10 mouse cellular contexts compared by ENCODE assay signal in genomic region chr8:120347734-120348341, GRCm38 (mm10).
DNase-seq lines count a peak whose midpoint lies in the region; ATAC-seq and TF ChIP-seq lines count a peak whose summit lies in the region.
"Had no signal": no experiment of that assay in that cellular context is flagged by ENCODE, and none has a peak within 500 bp of the region (broad histone marks: within the 10 kb centered on the region; RNA-seq: fewer than 3 reads in every experiment).

No protein-coding gene starts in this region.

- peak overlapping the region; percentile 16 for H3K4me2 ChIP-seq in embryonic facial prominence, embryonic 13.5 days
- H3K4me2 ChIP-seq in hindbrain, embryonic 15.5 days, result peak overlapping the region; percentile 14
- peak overlapping the region; percentile 13 for H3K4me2 ChIP-seq in neural tube, embryonic 13.5 days
- no peak overlapping the region for H3K4me2 ChIP-seq in liver, embryonic 11.5 days
- H3K4me2 ChIP-seq: heart, embryonic 13.5 days had no signal

- no peak overlapping the region for H3K4me3 ChIP-seq in left cerebral cortex, adult 2 months
- no peak overlapping the region for H3K4me3 ChIP-seq in embryonic facial prominence, embryonic 13.5 days
- H3K4me3 ChIP-seq in hindbrain, embryonic 15.5 days, result no peak overlapping the region
- no peak overlapping the region for H3K4me3 ChIP-seq in neural tube, embryonic 13.5 days
- no peak overlapping the region for H3K4me3 ChIP-seq in liver, embryonic 11.5 days (ENCODE audit: low read depth, low read length)
- H3K4me3 ChIP-seq: heart, embryonic 13.5 days had no signal

- H3K36me3 ChIP-seq in embryonic facial prominence, embryonic 13.5 days, result no peaks in the 10 kb centered on the region
- H3K36me3 ChIP-seq in hindbrain, embryonic 15.5 days, result no peaks in the 10 kb centered on the region
- H3K36me3 ChIP-seq in neural tube, embryonic 13.5 days, result no peaks in the 10 kb centered on the region
- H3K36me3 ChIP-seq in liver, embryonic 11.5 days (ENCODE audit: control insufficient read depth, insufficient read depth, low read length), result no peaks in the 10 kb centered on the region
- H3K36me3 ChIP-seq: heart, embryonic 13.5 days had no signal

- ATAC-seq in embryonic facial prominence, embryonic 13.5 days (ENCODE audit: insufficient number of reproducible peaks, insufficient read depth, low FRiP score, low TSS enrichment, low read depth), result 0 out of 2 replicates have a peak, but pooled peaks have one; percentile 35
- ATAC-seq in hindbrain, embryonic 15.5 days (ENCODE audit: low FRiP score, low read depth), result peak; percentile 56
- peak; percentile 65 for ATAC-seq in neural tube, embryonic 13.5 days (ENCODE audit: low read depth)
- no peak for ATAC-seq in liver, embryonic 11.5 days (replicated peaks; ENCODE audit: low FRiP score)

- intact Hi-C loops in left cerebral cortex, postnatal 4 days (cut with DNase I), result no loop called here
- intact Hi-C loops in left cerebral cortex, adult 2 months (cut with DNase I), result no loop called here
- intact Hi-C loops in gastrocnemius, postnatal 36 days (cut with DNase I), result no loop called here

- 50% methylated on average over 21 of the region's 21 CpGs for WGBS in embryonic facial prominence, embryonic 13.5 days
- 26% methylated on average over 21 of the region's 21 CpGs for WGBS in hindbrain, embryonic 15.5 days
- WGBS in neural tube, embryonic 13.5 days, result 37% methylated on average over 21 of the region's 21 CpGs
- 81% methylated on average over 21 of the region's 21 CpGs for WGBS in liver, embryonic 11.5 days

- 0 out of 2 replicates have a peak overlapping the region, but pooled peaks have one; percentile 16 for H3K9ac ChIP-seq in embryonic facial prominence, embryonic 13.5 days
- 0 out of 2 replicates have a peak overlapping the region, but pooled peaks have one; percentile 13 for H3K9ac ChIP-seq in hindbrain, embryonic 15.5 days
- peak overlapping the region; percentile 59 for H3K9ac ChIP-seq in neural tube, embryonic 13.5 days
- H3K9ac ChIP-seq in liver, embryonic 11.5 days (ENCODE audit: low read depth, low read length), result no peak overlapping the region
- H3K9ac ChIP-seq: heart, embryonic 13.5 days had no signal

- H3K9me3 ChIP-seq in embryonic facial prominence, embryonic 13.5 days, result no peaks in the 10 kb centered on the region
- no peaks in the 10 kb centered on the region for H3K9me3 ChIP-seq in hindbrain, embryonic 15.5 days
- no peaks in the 10 kb centered on the region for H3K9me3 ChIP-seq in neural tube, embryonic 13.5 days
- H3K9me3 ChIP-seq in liver, embryonic 11.5 days (ENCODE audit: control insufficient read depth, low read length), result no peaks in the 10 kb centered on the region
- H3K9me3 ChIP-seq: heart, embryonic 13.5 days had no signal

- no peak overlapping the region for H3K27ac ChIP-seq in left cerebral cortex, adult 2 months
- no peak overlapping the region for H3K27ac ChIP-seq in embryonic facial prominence, embryonic 13.5 days
- H3K27ac ChIP-seq in hindbrain, embryonic 15.5 days (replicated peaks), result peak overlapping the region; percentile 79
- peak overlapping the region; percentile 90 for H3K27ac ChIP-seq in neural tube, embryonic 13.5 days (replicated peaks)
- H3K27ac ChIP-seq in liver, embryonic 11.5 days (ENCODE audit: low read depth, low read length), result no peak overlapping the region
- H3K27ac ChIP-seq: heart, embryonic 13.5 days had no signal

- H3K27me3 ChIP-seq in embryonic facial prominence, embryonic 13.5 days, result no peaks in the 10 kb centered on the region
- no peaks in the 10 kb centered on the region; the same call in 1 of the 2 replicates for H3K27me3 ChIP-seq in hindbrain, embryonic 15.5 days
- no peaks in the 10 kb centered on the region for H3K27me3 ChIP-seq in neural tube, embryonic 13.5 days
- H3K27me3 ChIP-seq in liver, embryonic 11.5 days (replicated peaks; ENCODE audit: control insufficient read depth, insufficient read depth, low read length), result no peaks in the 10 kb centered on the region

- no peak for TF ChIP-seq CTCF in left cerebral cortex, adult 2 months (IDR thresholded peaks at IDR 0.05)

- DNase-seq in left cerebral cortex, postnatal 4 days, result peak; percentile 76
- DNase-seq in left cerebral cortex, adult 2 months (ENCODE audit: extremely low spot score in 1 of 2, low spot score in 2 of 2), result no peak
- DNase-seq in liver, embryonic 11.5 days (ENCODE audit: low spot score), result no peak
- DNase-seq in gastrocnemius, postnatal 25 days, result no peak
- no peak for DNase-seq in gastrocnemius, postnatal 36 days
- DNase-seq: cerebellum, adult 8-10 months had no signal

- peaks cover 67% of the 10 kb centered on the region for H3K4me1 ChIP-seq in embryonic facial prominence, embryonic 13.5 days
- H3K4me1 ChIP-seq in hindbrain, embryonic 15.5 days (replicated peaks), result peaks cover 81% of the 10 kb centered on the region
- H3K4me1 ChIP-seq in neural tube, embryonic 13.5 days (replicated peaks), result peaks cover 94% of the 10 kb centered on the region
- peaks cover 44% of the 10 kb centered on the region for H3K4me1 ChIP-seq in liver, embryonic 11.5 days (replicated peaks; ENCODE audit: control insufficient read depth, insufficient read depth, low read length)

Comparison
In these comparisons a context has a peak if more than half of its experiments do, and no peak if none do; other contexts are left out.
1. H3K27ac ChIP-seq: peak in hindbrain, embryonic 15.5 days (single experiment) and neural tube, embryonic 13.5 days (single experiment); none in left cerebral cortex, adult 2 months (single experiment), embryonic facial prominence, embryonic 13.5 days (single experiment) and liver, embryonic 11.5 days (single experiment).